Mouse (Mus musculus): Measurements from ENCODE around the gene St6gal1.

Gene St6gal1

GRCm38 (mm10) chr16:23253620-23254019 lies 29.1 kb downstream of the St6gal1 start:
- no peak for DNase-seq

- DNase-seq: no peak
Observed at GRCm38 (mm10) chr16:23254062-23254461, 29.5 kb downstream of the St6gal1 start.

DNA sequence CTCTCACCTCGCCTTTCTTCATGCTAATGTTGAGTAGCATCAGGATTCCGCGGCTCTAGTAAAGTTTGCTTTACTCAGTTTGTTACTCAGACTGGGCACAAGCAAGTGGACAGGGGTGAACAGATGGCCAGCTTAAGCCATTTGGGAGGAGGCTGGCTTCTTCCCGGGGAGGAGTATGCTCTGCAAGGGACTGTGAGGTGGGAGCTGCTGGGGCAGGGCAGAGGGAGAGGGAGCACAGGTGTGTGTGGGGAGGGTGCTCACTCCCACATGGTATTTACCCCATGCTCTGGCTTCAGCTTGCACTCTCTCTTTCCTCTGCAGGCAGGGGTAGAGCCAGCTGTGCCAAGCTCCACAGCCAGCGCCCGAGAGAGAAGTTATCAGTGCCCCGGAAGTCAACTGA lies 32.1 kb downstream of the St6gal1 start:
- no peak for DNase-seq

DNA sequence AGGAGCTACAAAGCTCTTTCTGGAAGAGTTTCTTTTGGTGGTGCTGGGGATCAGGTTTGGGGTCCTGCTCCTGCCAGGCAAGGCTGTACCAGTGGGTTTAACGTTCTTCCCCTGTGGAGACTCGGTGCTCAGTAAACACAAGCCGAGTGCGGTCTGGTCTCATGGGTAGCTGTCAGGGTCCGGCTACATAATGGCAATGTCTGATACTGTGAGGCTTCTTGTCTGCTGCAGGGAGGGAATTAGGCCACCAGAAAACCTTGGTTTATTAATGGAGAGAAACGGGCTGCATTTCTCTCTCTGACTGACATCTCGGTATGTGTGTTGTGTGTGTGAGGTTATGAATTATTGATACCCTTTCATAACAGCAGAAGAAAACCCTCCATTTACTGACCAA lies 33.9 kb downstream of the St6gal1 start:
- DNase-seq: no peak

DNA sequence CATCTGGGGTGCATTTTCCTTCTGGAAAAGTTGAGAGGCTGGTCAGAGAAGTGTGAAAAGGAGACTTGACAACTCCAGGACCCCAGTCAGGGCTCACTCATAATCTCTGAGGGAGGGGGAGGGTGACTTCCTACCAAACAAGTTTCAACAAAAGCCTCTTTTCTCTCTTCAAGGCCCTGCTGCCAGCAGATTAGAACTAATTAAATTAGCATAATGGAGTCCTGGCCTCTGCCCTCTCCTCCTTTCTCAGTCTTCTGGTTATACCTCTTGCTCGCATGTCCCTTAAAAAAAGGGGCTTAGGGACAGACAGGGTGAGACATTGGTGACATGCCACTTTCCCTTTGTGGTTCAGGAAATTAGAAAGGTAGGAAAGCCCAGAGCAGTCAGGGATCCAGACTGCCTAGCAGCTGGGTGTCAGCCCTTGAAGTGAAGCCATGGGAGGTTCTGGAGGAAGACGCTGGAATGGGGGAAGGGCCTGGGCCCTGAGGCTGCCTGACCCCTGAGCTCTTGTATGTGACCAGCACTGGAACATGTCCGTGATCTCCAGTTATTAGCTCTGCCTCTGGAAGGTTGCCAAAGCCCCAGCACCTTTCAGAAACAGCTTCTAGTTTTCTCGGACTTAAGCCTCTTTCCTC lies 34.4 kb downstream of the St6gal1 start:
- DNase-seq: no peak

DNA sequence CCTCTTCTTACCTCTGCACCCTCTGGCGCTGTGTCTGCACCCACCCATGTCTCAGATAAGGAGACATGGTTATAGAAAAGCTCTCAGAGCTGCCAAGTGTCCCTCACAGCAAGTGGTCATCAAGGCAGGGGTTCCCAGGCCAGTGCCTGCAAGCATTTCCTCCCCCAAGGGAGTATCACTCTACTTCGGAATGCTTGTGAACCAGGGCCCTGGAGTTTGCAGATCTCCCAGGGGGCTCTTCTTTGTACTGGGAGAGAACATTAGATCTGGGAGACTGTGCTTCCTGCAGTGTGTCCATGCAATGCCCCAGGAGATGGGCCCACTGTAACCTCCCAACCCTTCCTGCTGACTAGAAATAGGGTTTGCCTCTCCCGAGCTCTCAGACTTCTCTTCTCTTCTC lies 35.0 kb downstream of the St6gal1 start:
- DNase-seq: no peak

- no peak for DNase-seq
Observed at GRCm38 (mm10) chr16:23262131-23262768, 37.7 kb downstream of the St6gal1 start.

GRCm38 (mm10) chr16:23262846-23263245 lies 38.3 kb downstream of the St6gal1 start:
- no peak for DNase-seq

DNA sequence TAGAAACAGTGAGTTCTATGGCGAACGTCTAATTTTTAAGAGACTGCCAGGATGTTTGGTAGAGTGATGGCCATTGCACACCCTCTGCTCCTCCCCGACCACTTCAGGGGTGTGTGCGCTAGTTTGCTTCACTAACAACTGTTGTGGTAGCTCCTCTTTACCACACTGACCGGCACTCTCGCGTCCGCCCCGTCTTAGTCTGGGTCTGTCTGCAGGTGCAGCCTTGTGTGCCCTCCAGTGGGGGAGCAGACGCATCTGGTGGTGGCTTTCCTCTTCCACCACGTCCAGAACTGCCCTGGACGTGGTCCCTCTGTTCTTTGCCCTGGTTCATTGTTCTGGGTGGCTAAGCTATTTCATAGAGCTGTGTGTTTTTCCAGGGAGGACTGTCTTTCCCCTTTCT lies 40.5 kb downstream of the St6gal1 start:
- DNase-seq: no peak

DNA sequence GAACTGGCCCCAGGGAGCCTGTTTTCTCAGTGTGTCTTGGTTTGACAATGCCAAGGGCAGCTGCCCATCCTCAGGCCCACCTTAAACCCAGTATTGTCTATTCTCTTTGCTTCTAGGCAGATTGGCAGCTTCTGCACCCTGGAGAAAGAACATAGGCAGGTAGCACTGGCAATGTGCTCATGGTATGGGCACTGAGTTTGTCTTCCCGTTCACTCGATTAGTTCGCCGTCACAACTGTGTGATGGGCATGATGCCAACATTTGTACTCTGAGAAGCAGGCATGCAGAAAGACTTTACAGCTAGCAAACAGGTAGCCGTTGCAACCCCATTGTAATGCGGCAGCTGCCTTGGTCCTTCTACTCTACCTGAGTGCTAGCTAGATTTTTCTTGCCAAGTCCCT lies 40.9 kb downstream of the St6gal1 start:
- DNase-seq: no peak

- no peak for DNase-seq
Observed at GRCm38 (mm10) chr16:23266293-23266692, 41.8 kb downstream of the St6gal1 start.

GRCm38 (mm10) chr16:23266896-23267295 lies 42.4 kb downstream of the St6gal1 start:
- no peak for DNase-seq

- DNase-seq: no peak
Observed at GRCm38 (mm10) chr16:23268231-23268630, 43.7 kb downstream of the St6gal1 start.

GRCm38 (mm10) chr16:23269056-23269983 lies 44.8 kb downstream of the St6gal1 start:
- no peak for DNase-seq

- no peak for DNase-seq
Observed at GRCm38 (mm10) chr16:23269984-23270912, 45.7 kb downstream of the St6gal1 start.

GRCm38 (mm10) chr16:23270913-23271253 lies 46.3 kb downstream of the St6gal1 start:
- DNase-seq: no peak

DNA sequence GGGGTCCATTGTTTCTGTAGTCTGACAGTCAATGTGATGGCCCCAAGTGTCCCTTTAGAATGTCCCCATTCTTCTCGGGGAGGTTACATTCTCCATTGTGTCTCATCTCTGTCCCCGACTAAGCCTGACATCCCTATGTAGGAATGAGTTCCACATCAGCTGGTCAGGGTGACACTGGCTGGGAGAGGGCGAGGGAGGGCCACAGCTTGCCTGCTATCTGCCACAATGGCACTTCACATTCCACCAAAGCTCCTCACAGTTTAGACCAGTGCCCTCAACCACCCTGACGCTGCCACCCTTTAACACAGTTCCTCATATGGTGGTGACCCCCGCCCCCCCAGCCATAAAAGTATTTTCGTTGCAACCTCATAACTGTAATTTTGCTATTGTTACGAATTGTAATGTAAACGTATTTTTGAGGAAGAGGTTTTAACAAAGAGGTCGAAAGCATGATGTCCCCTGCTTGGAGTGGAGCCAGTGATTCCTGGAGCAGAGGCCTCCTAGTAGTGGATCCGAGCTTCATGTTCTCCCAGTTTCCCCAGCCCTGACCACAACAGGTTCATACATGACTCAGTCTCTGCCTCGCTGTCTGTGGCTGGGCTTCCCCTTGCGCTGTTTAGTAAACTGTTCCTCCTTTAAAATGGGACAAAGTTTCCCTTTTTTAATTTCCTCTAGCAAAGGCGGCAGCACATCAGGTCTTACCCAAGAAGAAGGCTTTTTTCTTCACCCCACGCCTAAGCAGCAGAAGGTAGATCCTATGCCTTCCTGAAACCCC lies 47.4 kb downstream of the St6gal1 start:
- DNase-seq: no peak

GRCm38 (mm10) chr16:23272521-23273230 lies 48.1 kb downstream of the St6gal1 start:
- no peak for DNase-seq

GRCm38 (mm10) chr16:23274005-23274404 lies 49.5 kb downstream of the St6gal1 start:
- no peak for DNase-seq

DNA sequence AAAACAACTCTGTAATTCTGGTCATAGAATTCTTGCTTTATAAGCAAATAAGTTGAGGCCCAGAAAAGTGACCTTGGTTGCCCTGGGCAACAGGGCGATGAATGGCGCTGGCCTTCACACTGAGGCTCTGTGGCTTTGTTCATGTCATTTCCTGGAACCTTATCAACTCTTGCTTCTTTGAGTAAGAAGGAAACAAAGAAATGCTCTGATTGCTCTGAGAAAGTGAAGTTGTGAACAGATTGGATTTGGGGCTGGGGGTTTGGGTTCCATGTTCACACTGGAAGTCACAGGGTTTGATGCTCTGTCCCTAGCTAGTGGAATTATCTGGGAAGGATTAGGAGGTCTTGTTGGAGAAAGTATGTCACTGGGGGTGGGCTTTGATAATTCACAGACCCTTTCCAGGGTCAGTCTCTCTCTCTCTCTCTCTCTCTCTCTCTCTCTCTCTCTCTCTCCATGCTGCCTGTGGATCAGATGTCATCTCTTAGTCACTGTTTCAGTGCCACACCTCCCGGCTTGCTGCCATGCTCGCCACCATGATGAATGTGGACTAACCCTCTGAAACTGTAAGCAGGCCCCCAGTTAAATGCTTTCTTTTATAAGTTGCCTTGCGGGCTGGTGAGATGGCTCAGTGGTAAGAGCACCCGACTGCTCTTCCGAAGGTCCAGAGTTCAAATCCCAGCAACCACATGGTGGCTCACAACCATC lies 50.2 kb downstream of the St6gal1 start:
- no peak for DNase-seq

DNA sequence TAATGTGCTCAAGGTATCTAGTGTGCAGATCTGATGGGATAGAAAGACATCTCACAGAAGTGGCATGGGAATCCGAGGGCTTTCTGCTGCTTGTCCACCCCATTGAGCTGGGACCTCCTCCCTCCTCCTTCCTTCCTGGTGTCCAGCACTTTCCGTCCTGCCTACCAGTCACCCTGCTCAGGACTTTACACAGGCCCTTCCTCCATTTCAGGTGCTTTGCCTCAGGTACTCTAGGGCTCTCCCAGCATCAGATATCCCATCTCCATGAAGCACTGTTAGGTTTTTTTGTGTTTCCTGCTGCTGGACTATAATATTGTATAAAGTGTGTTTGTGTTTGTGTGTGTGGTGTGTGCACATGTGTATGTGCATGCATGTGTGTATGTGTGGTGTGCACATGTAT lies 51.1 kb downstream of the St6gal1 start:
- DNase-seq: no peak
